Mouse (Mus musculus): ENCODE results near the gene Trhde.

Gene Trhde

DNA sequence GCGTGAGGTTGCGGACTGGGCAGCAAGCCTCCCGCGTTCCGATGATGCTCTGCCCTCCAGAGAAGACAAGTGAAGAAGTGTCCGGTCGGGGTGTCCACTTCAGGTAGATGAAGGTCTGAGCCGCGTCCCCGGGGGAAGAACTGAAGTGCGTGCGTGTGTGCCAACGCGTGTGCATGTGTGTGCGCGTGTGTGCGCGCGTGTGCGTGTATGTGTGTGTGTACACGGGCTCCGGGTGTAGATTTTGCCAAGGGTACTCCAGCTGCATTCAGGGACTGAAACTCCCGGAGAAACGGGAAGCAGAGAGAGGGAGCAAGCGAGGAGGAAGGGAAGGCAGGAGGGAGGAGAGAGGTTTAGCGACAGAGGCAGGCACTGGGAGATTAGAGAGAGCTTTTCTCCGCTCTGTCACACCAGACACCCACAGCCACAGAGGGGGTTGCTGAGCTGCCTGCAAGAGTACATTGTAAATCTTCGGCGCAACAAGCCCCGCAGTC is at the start of gene Trhde:
Trhde (minus strand) TSS at position 147 of the 491 bp plus-strand sequence.
- DNase-seq: no peak

- DNase-seq: no peak
Observed at GRCm38 (mm10) chr10:114841966-114842365, 39.9 kb upstream of the Trhde start.

DNA sequence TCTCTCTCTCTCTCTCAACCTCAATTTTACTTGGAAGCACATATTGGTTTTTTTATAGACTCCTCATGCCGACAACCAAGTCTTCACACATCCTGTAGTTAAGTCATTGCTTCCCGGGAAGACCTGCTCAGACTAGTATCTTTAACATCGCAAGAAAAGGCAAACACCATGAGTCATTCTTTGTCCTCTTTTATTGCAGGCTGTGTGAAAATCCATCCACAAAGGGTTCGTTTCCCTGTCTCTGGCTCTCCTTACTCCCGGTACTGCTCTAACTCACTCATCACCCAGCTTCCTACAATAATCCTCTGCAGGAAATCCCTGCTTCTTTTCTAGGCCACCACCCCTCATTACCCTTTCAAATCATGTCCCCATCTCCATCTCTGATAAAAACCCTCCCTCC is 39.3 kb upstream of the Trhde start:
- DNase-seq: no peak

DNA sequence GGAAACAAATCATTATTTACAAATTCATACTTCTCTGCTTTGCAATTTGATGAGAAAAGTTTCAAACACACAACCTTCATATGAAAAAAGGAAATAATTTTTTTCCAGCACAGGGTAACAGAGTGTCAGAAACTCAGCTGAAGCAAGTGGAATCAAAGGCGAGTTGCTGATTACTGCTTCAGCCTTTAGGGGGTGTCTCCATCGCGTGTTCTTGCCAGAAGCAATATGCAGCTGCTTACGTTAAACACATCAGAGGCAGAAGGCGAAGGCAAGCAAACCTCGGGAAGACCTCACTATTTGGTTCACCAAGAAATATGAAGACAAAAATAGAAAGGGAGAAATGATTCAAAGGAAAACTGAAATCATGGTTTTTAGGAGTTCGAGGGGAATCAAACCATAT is 29.2 kb upstream of the Trhde start:
- DNase-seq: no peak

GRCm38 (mm10) chr10:114808799-114809198 is 6.7 kb upstream of the Trhde start:
- DNase-seq: no peak

DNA sequence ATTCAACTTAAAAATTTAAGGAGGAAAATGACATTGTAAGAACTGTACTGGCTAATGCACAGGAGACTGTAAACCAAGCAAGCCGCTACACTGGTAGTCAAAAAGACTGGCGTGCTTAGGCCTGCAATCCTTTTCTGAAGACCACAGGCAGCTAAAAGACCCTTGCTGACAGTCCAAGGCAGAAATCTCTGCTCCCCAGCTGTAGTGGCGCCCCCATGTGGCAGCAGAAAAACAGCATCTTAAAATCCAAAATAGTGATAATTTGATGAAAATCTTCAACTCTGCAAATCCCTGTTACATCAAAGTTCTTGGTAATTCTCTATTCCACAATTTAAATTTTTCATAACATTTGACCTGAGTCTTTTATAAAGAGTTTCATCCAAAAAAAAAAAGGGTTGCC is 3.8 kb upstream of the Trhde start:
- DNase-seq: no peak

DNA sequence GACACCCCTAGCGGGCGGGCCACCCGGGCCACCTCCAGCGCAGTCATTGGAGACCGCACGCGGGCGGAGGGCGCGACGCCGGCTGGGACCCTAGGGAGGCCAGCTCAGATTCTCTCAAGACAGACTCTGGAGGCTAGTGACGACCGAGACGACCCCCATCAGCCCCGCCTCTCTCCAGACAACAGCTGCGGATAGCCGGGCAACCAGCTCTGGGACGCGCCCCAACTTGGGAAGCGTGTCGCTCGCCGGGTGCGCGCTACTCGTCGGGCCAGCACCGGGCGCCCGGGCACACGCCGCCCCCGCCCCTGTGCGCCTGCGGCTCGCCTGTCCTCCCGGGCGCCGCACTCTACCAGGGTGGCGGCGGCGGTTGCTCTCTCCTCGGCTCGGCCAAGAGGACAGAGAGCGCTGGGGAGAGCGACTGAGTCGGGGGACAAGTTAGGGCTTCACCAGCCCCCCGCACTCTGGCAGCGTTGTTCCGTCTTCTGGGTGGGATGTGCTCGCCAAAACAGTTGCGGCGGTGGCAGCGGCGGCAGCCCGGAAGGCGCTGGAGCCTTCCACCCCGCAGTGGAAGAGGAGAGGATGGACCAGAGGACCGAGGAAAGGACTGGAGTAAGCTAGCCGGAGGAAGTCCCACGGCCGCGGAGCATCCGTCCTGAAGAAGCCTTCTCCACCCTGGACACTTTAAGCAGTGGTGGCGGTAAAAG is 498 bp downstream of the Trhde start:
- no peak for DNase-seq

GRCm38 (mm10) chr10:114800331-114801304 is 1.5 kb downstream of the Trhde start:
- no peak for DNase-seq

GRCm38 (mm10) chr10:114799481-114799880 is 2.6 kb downstream of the Trhde start:
- no peak for DNase-seq

DNA sequence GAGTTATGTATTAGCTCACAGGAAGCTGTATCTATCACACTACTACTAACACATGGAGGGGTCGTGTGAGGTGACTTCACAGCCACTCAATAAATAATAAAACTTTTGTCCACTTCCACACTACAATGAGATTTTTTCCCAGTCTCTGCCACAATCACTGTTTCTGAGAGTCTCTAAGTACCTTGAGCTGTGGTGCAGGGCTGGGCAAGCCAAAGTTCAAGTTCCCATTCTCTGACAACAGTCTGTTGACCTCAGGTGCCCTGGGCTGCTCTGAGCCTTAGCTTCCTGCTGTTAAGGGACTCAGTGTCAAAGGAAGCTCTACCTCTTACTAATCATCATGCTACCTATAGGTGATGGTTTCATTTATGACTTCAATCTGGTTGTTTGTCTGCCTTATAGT is 3.3 kb downstream of the Trhde start:
- DNase-seq: no peak

DNA sequence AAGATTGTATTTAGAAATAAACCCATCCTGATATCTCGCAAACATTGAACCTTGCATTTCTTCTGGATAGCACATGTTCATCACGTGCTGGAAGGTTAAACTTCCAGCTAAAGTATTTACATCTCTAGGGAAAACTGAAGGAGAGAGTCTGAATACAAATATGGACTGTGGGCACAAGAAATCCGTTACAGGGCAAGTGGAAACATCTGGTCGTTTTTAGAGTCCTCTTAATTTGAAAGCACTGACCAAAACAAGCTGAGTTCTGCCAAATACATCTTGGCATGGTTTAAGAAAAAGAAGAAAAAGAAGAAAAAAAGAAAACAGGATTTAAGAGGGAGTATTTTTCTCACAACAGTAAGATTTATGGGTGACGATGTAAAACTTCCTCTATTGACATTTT is 3.9 kb downstream of the Trhde start:
- DNase-seq: no peak

- DNase-seq: no peak
Observed at GRCm38 (mm10) chr10:114797664-114798063, 4.4 kb downstream of the Trhde start.

GRCm38 (mm10) chr10:114796872-114797271 is 5.2 kb downstream of the Trhde start:
- no peak for DNase-seq

DNA sequence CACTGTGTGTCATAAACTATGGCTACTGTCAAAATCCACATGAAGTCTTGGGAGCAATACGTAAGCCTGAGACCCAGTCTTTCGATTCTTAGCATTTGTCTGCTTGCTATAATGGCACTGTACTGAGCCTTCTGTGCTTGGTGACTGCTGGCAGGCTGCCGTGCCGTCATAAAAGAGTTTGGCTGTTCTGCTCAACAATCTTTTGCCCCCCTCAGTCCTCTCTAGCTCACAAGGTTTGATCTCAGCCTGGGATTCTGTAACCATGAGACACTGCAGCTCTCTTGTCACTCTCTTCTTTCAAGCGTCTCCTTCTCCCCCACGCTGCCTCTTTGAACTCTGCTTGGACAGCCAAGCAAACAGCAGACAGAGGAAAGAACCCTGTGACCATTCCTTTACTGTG is 7.9 kb downstream of the Trhde start:
- DNase-seq: no peak

DNA sequence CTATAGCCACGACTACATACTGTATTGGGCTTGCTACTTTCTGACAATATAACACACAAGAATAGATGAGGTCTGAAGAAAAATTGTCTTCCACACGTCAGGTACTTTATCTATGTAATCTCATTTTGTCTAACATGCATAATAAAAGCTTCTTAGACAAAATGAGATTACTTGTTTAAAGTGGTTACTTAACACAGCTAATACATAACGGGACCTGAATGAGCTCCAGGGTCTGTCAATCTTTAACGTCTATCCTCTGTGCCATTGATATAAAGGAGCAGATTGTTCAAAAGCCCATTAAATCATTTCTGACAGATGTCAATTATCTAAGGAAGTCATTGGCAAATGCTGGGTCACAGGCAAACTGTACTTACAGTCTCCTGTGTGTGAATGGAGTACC is 36.2 kb downstream of the Trhde start:
- no peak for DNase-seq

DNA sequence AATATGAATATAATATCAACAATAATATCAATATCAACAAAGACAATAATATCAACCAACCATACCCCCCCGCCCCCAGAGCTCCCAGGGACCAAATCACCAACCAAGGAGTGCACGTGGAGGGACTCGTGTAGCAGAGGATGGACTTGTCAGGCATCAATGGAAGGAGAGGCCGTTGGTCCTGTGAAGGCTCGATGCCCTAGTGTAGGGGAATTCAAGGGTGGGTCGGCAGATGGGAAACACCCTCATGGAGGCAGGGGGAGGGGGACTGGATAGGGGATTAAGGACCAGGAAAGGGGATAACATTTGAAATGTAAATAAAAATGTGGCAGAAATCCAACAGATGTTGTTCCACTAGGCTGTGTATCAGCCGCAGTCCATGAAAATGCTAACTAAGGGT is 40.0 kb downstream of the Trhde start:
- no peak for DNase-seq

DNA sequence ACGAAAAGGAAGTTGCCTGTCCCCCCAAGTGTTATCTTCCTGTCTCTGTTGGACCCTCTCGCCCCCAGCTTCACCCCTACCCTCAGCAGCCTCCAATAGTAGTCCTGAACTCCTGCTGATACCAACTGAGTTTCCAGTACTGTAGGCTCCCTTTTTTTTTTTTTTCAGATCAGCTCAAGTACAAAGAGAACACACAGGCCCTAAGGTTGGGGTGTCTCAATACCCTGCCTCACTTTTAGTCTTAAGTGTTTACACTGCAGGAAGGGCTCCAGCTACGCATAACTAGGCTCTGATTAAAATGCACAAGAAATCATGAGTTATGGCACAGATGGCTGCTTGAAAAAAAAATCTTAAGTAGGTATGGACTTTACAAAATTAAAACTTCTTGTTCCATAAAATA is 42.9 kb downstream of the Trhde start:
- no peak for DNase-seq

DNA sequence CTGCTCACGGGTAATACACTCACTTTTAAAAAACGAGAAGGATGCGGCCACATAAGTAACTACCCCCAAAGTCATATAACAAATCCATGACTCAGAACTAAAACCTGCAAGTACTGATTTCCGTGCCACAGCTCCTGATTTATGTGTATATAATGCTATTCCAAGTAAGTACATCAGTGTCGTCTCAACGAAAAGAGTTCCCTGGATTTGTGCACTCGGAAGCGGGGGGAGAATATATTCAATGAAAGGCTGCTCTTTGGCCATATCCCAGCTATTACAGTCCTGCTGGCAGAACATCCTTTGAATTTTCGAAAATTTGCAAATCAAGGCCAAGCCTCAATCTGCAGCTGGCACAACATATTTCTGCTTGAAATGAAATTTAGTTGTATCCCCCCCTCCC is 43.5 kb downstream of the Trhde start:
- DNase-seq: no peak

- no peak for DNase-seq
Observed at GRCm38 (mm10) chr10:114742755-114743705, 59.1 kb downstream of the Trhde start.

DNA sequence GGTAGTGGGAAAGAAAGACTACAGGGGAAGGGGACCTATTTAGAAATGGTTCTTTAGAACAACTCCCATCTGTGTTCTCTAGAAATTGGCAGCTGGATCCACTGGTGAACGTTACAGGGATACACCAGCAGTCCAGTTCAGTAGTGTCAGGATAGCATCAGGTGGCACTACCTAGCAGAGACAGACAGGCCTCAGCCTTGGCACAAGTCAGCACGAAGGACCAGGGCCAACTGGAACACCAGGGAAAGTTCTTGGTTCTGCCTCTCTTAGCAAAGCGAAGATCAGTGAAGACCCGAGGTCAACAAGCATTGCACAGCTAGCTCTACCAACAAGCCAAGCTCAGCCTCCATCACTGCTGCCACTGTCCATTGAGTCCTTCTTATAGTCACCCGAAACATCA is 62.2 kb downstream of the Trhde start:
- no peak for DNase-seq

- DNase-seq: no peak
Observed at GRCm38 (mm10) chr10:114737581-114737980, 64.5 kb downstream of the Trhde start.

DNA sequence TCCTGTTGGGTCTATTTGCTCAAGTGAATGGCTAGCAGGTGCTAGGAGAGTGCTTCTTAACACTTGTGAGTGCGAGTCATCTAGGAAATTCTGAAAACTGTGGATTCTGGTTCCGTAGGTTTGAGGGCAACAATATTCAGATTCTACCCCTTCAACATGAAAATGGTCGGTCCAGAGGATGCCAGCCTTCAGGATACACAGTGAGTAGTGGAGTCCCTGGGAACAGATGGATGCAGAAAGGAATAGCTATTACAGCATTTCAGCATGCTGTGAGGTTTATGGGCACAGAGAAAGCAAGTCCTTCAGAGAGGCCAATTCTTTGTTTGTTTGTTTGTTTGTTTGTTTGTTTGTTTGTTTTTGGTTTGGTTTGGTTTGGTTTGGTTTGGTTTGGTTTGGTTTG is 65.7 kb downstream of the Trhde start:
- no peak for DNase-seq

GRCm38 (mm10) chr10:114735678-114736077 is 66.4 kb downstream of the Trhde start:
- DNase-seq: no peak

All from lung, postnatal 10 days (tissue).